Comparison of ENCODE assay signal across 30 mouse cellular contexts in the genomic region with DNA sequence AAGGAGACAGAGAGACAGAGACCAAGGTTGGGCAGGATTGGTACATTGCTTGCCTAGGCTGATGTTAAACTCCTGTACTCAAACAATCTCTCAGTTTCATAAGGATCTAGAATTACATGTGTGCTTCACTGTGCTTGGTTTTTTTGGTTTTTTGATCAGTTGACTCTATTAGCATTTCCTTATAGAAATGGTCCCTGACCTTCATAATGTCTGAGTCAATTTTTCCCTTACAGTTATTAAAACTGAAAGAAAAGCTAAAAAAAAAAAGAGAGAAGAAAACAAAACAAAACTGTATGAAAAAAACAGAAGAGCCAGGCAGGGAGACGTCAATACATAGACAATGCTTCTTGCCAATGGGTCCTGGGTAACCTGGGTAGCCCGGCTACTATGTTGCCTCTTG.
"Had no signal": no experiment of that assay in that cellular context is flagged by ENCODE, and none has a peak within 500 bp of the region (broad histone marks: within the 10 kb centered on the region; RNA-seq: fewer than 3 reads in every experiment).

No protein-coding gene starts in this region.

- DNase-seq: left cerebral cortex, postnatal 4 days; liver; liver, embryonic 13.5 days; liver, postnatal 0 days; lung, adult 18-20 months; lung, adult 2 months; lung, embryonic 14.5 days; lung, postnatal 10 days; lung, postnatal 14 days; lung, postnatal 36 days; lung, postnatal 4 days; midbrain, embryonic 14.5 days had no signal

- H3K27ac ChIP-seq: limb, embryonic 10.5 days; limb, embryonic 12.5 days; limb, embryonic 13.5 days; limb, embryonic 15.5 days; liver, embryonic 12.5 days; liver, embryonic 13.5 days; liver, embryonic 14.5 days; liver, embryonic 15.5 days; lung, embryonic 15.5 days; macrophage; midbrain, embryonic 10.5 days; midbrain, embryonic 12.5 days; midbrain, embryonic 13.5 days; midbrain, embryonic 15.5 days; neural tube, embryonic 12.5 days had no signal

- H3K4me3 ChIP-seq: limb, embryonic 10.5 days; limb, embryonic 12.5 days; limb, embryonic 13.5 days; limb, embryonic 15.5 days; liver, embryonic 12.5 days; liver, embryonic 13.5 days; liver, embryonic 15.5 days; lung, embryonic 15.5 days; megakaryocyte, embryonic 14.5 days; midbrain, embryonic 10.5 days; midbrain, embryonic 12.5 days; midbrain, embryonic 13.5 days; midbrain, embryonic 15.5 days; myocyte; neural tube, embryonic 12.5 days had no signal

- H3K4me1 ChIP-seq: limb, embryonic 10.5 days; limb, embryonic 12.5 days; limb, embryonic 13.5 days; limb, embryonic 15.5 days; liver, embryonic 12.5 days; liver, embryonic 13.5 days; liver, embryonic 15.5 days; megakaryocyte, embryonic 14.5 days; midbrain, embryonic 10.5 days; midbrain, embryonic 12.5 days; midbrain, embryonic 13.5 days; midbrain, embryonic 15.5 days; neural tube, embryonic 12.5 days had no signal

- H3K4me2 ChIP-seq: limb, embryonic 12.5 days; limb, embryonic 13.5 days; limb, embryonic 15.5 days; liver, embryonic 11.5 days; liver, embryonic 12.5 days; liver, embryonic 13.5 days; liver, embryonic 15.5 days; lung, embryonic 14.5 days; lung, embryonic 15.5 days; midbrain, embryonic 11.5 days; midbrain, embryonic 12.5 days; midbrain, embryonic 13.5 days; midbrain, embryonic 15.5 days; neural tube, embryonic 12.5 days had no signal

- H3K9ac ChIP-seq: limb, embryonic 12.5 days; limb, embryonic 13.5 days; limb, embryonic 15.5 days; liver, embryonic 12.5 days; liver, embryonic 13.5 days; liver, embryonic 14.5 days; liver, embryonic 15.5 days; liver, postnatal 0 days; lung, embryonic 14.5 days; lung, embryonic 15.5 days; midbrain, embryonic 12.5 days; midbrain, embryonic 13.5 days; midbrain, embryonic 15.5 days; neural tube, embryonic 12.5 days had no signal

- H3K36me3 ChIP-seq: limb, embryonic 10.5 days; limb, embryonic 12.5 days; limb, embryonic 13.5 days; limb, embryonic 15.5 days; liver, embryonic 12.5 days; liver, embryonic 13.5 days; liver, embryonic 15.5 days; lung, embryonic 15.5 days; midbrain, embryonic 10.5 days; midbrain, embryonic 12.5 days; midbrain, embryonic 13.5 days; midbrain, embryonic 15.5 days; neural tube, embryonic 12.5 days had no signal

- H3K9me3 ChIP-seq: limb, embryonic 10.5 days; limb, embryonic 12.5 days; limb, embryonic 13.5 days; limb, embryonic 15.5 days; liver, embryonic 12.5 days; liver, embryonic 13.5 days; liver, embryonic 15.5 days; lung, embryonic 15.5 days; megakaryocyte, embryonic 14.5 days; midbrain, embryonic 10.5 days; midbrain, embryonic 12.5 days; midbrain, embryonic 13.5 days; midbrain, embryonic 15.5 days; neural tube, embryonic 12.5 days had no signal

- H3K27me3 ChIP-seq: limb, embryonic 12.5 days; limb, embryonic 13.5 days; limb, embryonic 15.5 days; liver, embryonic 12.5 days; liver, embryonic 13.5 days; liver, embryonic 15.5 days; lung, embryonic 15.5 days; megakaryocyte, embryonic 14.5 days; midbrain, embryonic 12.5 days; midbrain, embryonic 13.5 days; midbrain, embryonic 15.5 days; neural tube, embryonic 12.5 days had no signal
